Mouse (Mus musculus) thymus, adult 2 months (tissue): ENCODE measurements at regions not wholly inside any gene's neighbourhood (a gene's known extent, or its start where the extent isn't known, plus 50 kb on each side); places are given as distances from the start of the nearest gene placed in this dataset.

ENCODE experiments used
- DNase-seq: peaks from one replicate; pipeline ENCODE4 v3.0.0; 2021
- H3K27ac ChIP-seq: fragments of 200-500 bp; 2 replicates; pipeline ENCODE4 v1.5.1; 2012; ENCODE audit warnings: low read length, control low read depth; ENCODE audit not compliant: control insufficient read depth, insufficient read depth
- H3K27me3 ChIP-seq: fragments of 200-500 bp; 2 replicates; pipeline ENCODE4 v1.6.1; 2012; ENCODE audit warnings: mild to moderate bottlenecking, low read length, moderate library complexity, mixed read lengths; ENCODE audit not compliant: control insufficient read depth, insufficient read depth
- H3K36me3 ChIP-seq: fragments of 200-500 bp; 2 replicates; pipeline ENCODE4 v1.6.1; 2012; ENCODE audit warnings: mild to moderate bottlenecking, low read length, moderate library complexity; ENCODE audit not compliant: control insufficient read depth, insufficient read depth
- H3K4me1 ChIP-seq: fragments of 200-500 bp; replicated peaks from 2 replicates; pipeline ENCODE4 v1.6.1; 2012; ENCODE audit warnings: low read length; ENCODE audit not compliant: control insufficient read depth, insufficient read depth
- H3K4me3 ChIP-seq: fragments of 200-500 bp; 2 replicates; pipeline ENCODE4 v1.5.1; 2012; ENCODE audit warnings: mild to moderate bottlenecking, low read length, control low read depth, moderate library complexity; ENCODE audit not compliant: control insufficient read depth, insufficient read depth
- CTCF ChIP-seq: fragments of 200-500 bp; IDR thresholded peaks from 2 replicates; pipeline ENCODE4 v1.5.1; 2012; ENCODE audit warnings: mild to moderate bottlenecking, control low read depth, low read length, moderate library complexity, borderline replicate concordance; ENCODE audit not compliant: control insufficient read depth, poor library complexity, insufficient read depth; ENCODE audit errors: extremely low read depth
- POLR2A ChIP-seq: fragments of 200-500 bp; IDR thresholded peaks from 2 replicates; pipeline ENCODE4 v1.6.1; 2012; ENCODE audit warnings: mild to moderate bottlenecking, low read length, control low read depth, moderate library complexity; ENCODE audit not compliant: control insufficient read depth, poor library complexity, insufficient read depth; ENCODE audit errors: extremely low read depth
- whole genome bisulfite sequencing: fragments of 180-500 bp; shearing (Covaris S2); methylation state at CpG from one replicate; pipeline ENCODE4 v1.1.7; 2018; 5-methylcytosine and 5-hydroxymethylcytosine counted together

GRCm38 (mm10) chr6:94994376-94994775 lies 122.7 kb upstream of the Kbtbd8 start:
- H3K27ac ChIP-seq: no peak overlapping the region
- no peaks in the 10 kb centered on the region for H3K4me1 ChIP-seq
- H3K4me3 ChIP-seq: no peak overlapping the region
- H3K27me3 ChIP-seq: no peaks in the 10 kb centered on the region; the same call in 1 of the 2 replicates
- 94% methylated on average over 1 of the region's 1 CpGs for WGBS
- no peak for DNase-seq
- TF ChIP-seq POLR2A: no peak
- no peak for TF ChIP-seq CTCF
- H3K36me3 ChIP-seq: no peaks in the 10 kb centered on the region

- H3K4me1 ChIP-seq: no peaks in the 10 kb centered on the region
- no peak overlapping the region for H3K27ac ChIP-seq
- no peak overlapping the region for H3K4me3 ChIP-seq
- H3K27me3 ChIP-seq: no peaks in the 10 kb centered on the region
- no peaks in the 10 kb centered on the region for H3K36me3 ChIP-seq
- no peak for DNase-seq
- no peak for TF ChIP-seq CTCF
- TF ChIP-seq POLR2A: no peak
- 80% methylated on average over 5 of the region's 5 CpGs for WGBS
These were observed 129.6 kb upstream of the Kbtbd8 start for GRCm38 (mm10) chr6:94987427-94987826.

GRCm38 (mm10) chr6:94986346-94986745 lies 130.7 kb upstream of the Kbtbd8 start:
- TF ChIP-seq CTCF (no peak), POLR2A (no peak)
- DNase-seq: peak; percentile 8
- WGBS: 19% methylated on average over 4 of the region's 4 CpGs
- H3K4me1 ChIP-seq: no peaks in the 10 kb centered on the region
- no peak overlapping the region for H3K4me3 ChIP-seq
- no peak overlapping the region for H3K27ac ChIP-seq
- no peaks in the 10 kb centered on the region for H3K36me3 ChIP-seq
- H3K27me3 ChIP-seq: no peaks in the 10 kb centered on the region

- WGBS: 90% methylated on average over 3 of the region's 3 CpGs
- Histone ChIP-seq H3K36me3 (no peaks in the 10 kb centered on the region), H3K4me3 (no peak overlapping the region), H3K4me1 (no peaks in the 10 kb centered on the region), H3K27ac (no peak overlapping the region), H3K27me3 (no peaks in the 10 kb centered on the region)
- TF ChIP-seq CTCF (no peak), POLR2A (no peak)
- no peak for DNase-seq
These were observed 132.6 kb upstream of the Kbtbd8 start for GRCm38 (mm10) chr6:94984411-94984895.

- H3K4me3 ChIP-seq: no peak overlapping the region
These were observed 148.4 kb upstream of the Kbtbd8 start for GRCm38 (mm10) chr6:94968683-94969082.

GRCm38 (mm10) chr6:94966962-94967361 lies 150.1 kb upstream of the Kbtbd8 start:
- no peaks in the 10 kb centered on the region for H3K36me3 ChIP-seq
- DNase-seq: no peak
- no peak overlapping the region for H3K27ac ChIP-seq
- WGBS: 3% methylated on average over 3 of the region's 3 CpGs
- no peak overlapping the region for H3K4me3 ChIP-seq
- H3K27me3 ChIP-seq: no peaks in the 10 kb centered on the region
- TF ChIP-seq POLR2A: no peak
- no peak for TF ChIP-seq CTCF
- no peaks in the 10 kb centered on the region; the same call in 1 of the 2 replicates for H3K4me1 ChIP-seq

More at GRCm38 (mm10) chr6:94968683-94969082, 148.4 kb upstream of the Kbtbd8 start:
- H3K27me3 ChIP-seq: no peaks in the 10 kb centered on the region
- H3K4me1 ChIP-seq: no peaks in the 10 kb centered on the region
- TF ChIP-seq CTCF (no peak), POLR2A (no peak)
- DNase-seq: no peak
- WGBS: 89% methylated on average over 5 of the region's 5 CpGs
- H3K36me3 ChIP-seq: no peaks in the 10 kb centered on the region
- H3K27ac ChIP-seq: no peak overlapping the region

GRCm38 (mm10) chr6:94963204-94963603 lies 153.8 kb upstream of the Kbtbd8 start:
- 97% methylated on average over 4 of the region's 4 CpGs for WGBS
- Histone ChIP-seq H3K36me3 (no peaks in the 10 kb centered on the region), H3K4me1 (no peaks in the 10 kb centered on the region; the same call in 1 of the 2 replicates), H3K27me3 (no peaks in the 10 kb centered on the region), H3K27ac (no peak overlapping the region), H3K4me3 (no peak overlapping the region)
- DNase-seq: no peak
- TF ChIP-seq CTCF: no peak
- no peak for TF ChIP-seq POLR2A
